Mouse (Mus musculus): Measurements from ENCODE around the gene Rnf34. TPM values are rescaled to one million over a fixed set of nuclear protein-coding genes. Genes with fewer than 3 reads are reported as not detected.

The Rnf34 gene
- polyA plus RNA-seq, 1 experiment from 2014 or later, result 28.7 TPM

Other genes starting within 250 kb of the Rnf34 start
- gene Ift81, start 235.5 kb upstream of the Rnf34 start, polyA plus RNA-seq (2015; fragmentation: Nextera tagmentation; extraction: Ambion mirVana), result 30.7 and 39.3 TPM in 2 replicates
- 3.0 and 3.7 TPM in 2 replicates for gene P2rx7, start 206.1 kb upstream of the Rnf34 start, polyA plus RNA-seq (2015; fragmentation: Nextera tagmentation; extraction: Ambion mirVana)
- gene P2rx4, start 142.5 kb upstream of the Rnf34 start, polyA plus RNA-seq (2015; fragmentation: Nextera tagmentation; extraction: Ambion mirVana), result 19.2 and 21.0 TPM in 2 replicates
- 11.8 and 17.6 TPM in 2 replicates for gene Camkk2, start 70.6 kb upstream of the Rnf34 start, polyA plus RNA-seq (2015; fragmentation: Nextera tagmentation; extraction: Ambion mirVana)
- gene Anapc5, start 28.7 kb upstream of the Rnf34 start, polyA plus RNA-seq (2015; fragmentation: Nextera tagmentation; extraction: Ambion mirVana), result 286 and 337 TPM in 2 replicates
- 23.9 and 29.0 TPM in 2 replicates for gene Kdm2b, start 139.8 kb downstream of the Rnf34 start, polyA plus RNA-seq (2015; fragmentation: Nextera tagmentation; extraction: Ambion mirVana)
- gene Orai1, start 165.0 kb downstream of the Rnf34 start, polyA plus RNA-seq (2015; fragmentation: Nextera tagmentation; extraction: Ambion mirVana), result 17.3 and 19.0 TPM in 2 replicates
- gene Morn3, start 197.0 kb downstream of the Rnf34 start, polyA plus RNA-seq (2015; fragmentation: Nextera tagmentation; extraction: Ambion mirVana), result not detected in 2 replicates
- gene Tmem120b, start 218.4 kb downstream of the Rnf34 start, polyA plus RNA-seq (2015; fragmentation: Nextera tagmentation; extraction: Ambion mirVana), result 11.3 and 13.0 TPM in 2 replicates

Measured in heart, embryonic 15.5 days (tissue).